Mouse (Mus musculus) limb, embryonic 12.5 days (tissue): ENCODE measurements around the gene Paqr4. TPM values are rescaled to one million over a fixed set of nuclear protein-coding genes. Genes with fewer than 3 reads are reported as not detected.

Source experiments
- ATAC-seq: fragments of 200-750 bp; cut with Nextera tagmentation; 2 replicates; pipeline ENCODE4 v1.8.0; 2017; ENCODE audit warnings: low read depth, moderate TSS enrichment; ENCODE audit not compliant: insufficient number of reproducible peaks, insufficient read depth, low FRiP score, low TSS enrichment
- H3K27ac ChIP-seq: fragments of 300-500 bp; sonication (generic); 2 replicates; pipeline ENCODE4 v1.5.1; 2016; ENCODE audit warnings: mild to moderate bottlenecking, moderate library complexity
- H3K27me3 ChIP-seq: fragments of 300-500 bp; sonication (generic); 2 replicates; pipeline ENCODE4 v1.6.1; 2016; ENCODE audit warnings: mild to moderate bottlenecking, moderate library complexity
- H3K36me3 ChIP-seq: fragments of 300-500 bp; sonication (generic); 2 replicates; pipeline ENCODE4 v1.6.1; 2016; ENCODE audit warnings: mild to moderate bottlenecking, moderate library complexity
- H3K4me1 ChIP-seq: fragments of 300-500 bp; sonication (generic); replicated peaks from 2 replicates; pipeline ENCODE4 v1.6.1; 2016
- H3K4me2 ChIP-seq: fragments of 300-500 bp; sonication (generic); 2 replicates; pipeline ENCODE4 v1.6.1; 2016; ENCODE audit warnings: mild to moderate bottlenecking, moderate library complexity
- H3K4me3 ChIP-seq: fragments of 300-500 bp; sonication (generic); replicated peaks from 2 replicates; pipeline ENCODE4 v1.5.1; 2016; ENCODE audit warnings: mild to moderate bottlenecking
- H3K9ac ChIP-seq: fragments of 300-500 bp; sonication (generic); replicated peaks from 2 replicates; pipeline ENCODE4 v1.6.1; 2016; ENCODE audit warnings: mild to moderate bottlenecking, moderate library complexity
- H3K9me3 ChIP-seq: fragments of 300-500 bp; sonication (generic); 2 replicates; pipeline ENCODE4 v1.6.1; 2016; ENCODE audit warnings: mild to moderate bottlenecking, moderate library complexity
- WGBS: fragments of 180-500 bp; shearing (Covaris S2); methylation state at CpG from one replicate; pipeline ENCODE4 v1.1.7; 2016; 5-methylcytosine and 5-hydroxymethylcytosine counted together
- polyA plus RNA-seq: library from polyadenylated mRNA; unstranded; fragments of >200 nt; fragmentation: Nextera tagmentation; extraction: Ambion mirVana; gene quantifications from 2 replicates; pipeline ENCODE4 v1.2.1, GENCODE M21; 2016

Gene Paqr4
- polyA plus RNA-seq, 1 experiment from 2014 or later = 11.6 TPM

- H3K9me3 ChIP-seq = no peaks in the 10 kb centered on the region
- H3K9ac ChIP-seq = no peak overlapping the region
- peak overlapping the region; percentile 68 for H3K4me2 ChIP-seq
- WGBS = 45% methylated on average over 38 of the region's 38 CpGs
- H3K27ac ChIP-seq = no peak overlapping the region
- peaks cover 45% of the 10 kb centered on the region for H3K4me1 ChIP-seq
- peaks cover under 1% of the 10 kb centered on the region; the same call in 1 of the 2 replicates for H3K36me3 ChIP-seq
- peak overlapping the region; percentile 30 for H3K4me3 ChIP-seq
- ATAC-seq = no peak
- peaks cover 98% of the 10 kb centered on the region for H3K27me3 ChIP-seq
Observed at GRCm38 (mm10) chr17:23741359-23742209, 917 bp upstream of the Paqr4 start.

- peak overlapping the region; percentile 97 for H3K4me2 ChIP-seq
- ATAC-seq = peak; percentile 29; the same call in 1 of the 2 replicates
- peaks cover 84% of the 10 kb centered on the region for H3K27me3 ChIP-seq
- H3K9me3 ChIP-seq = no peaks in the 10 kb centered on the region
- peak overlapping the region; percentile 56 for H3K27ac ChIP-seq
- H3K9ac ChIP-seq = peak overlapping the region; percentile 67
- peaks cover 13% of the 10 kb centered on the region for H3K36me3 ChIP-seq
- H3K4me3 ChIP-seq = peak overlapping the region; percentile 67
- H3K4me1 ChIP-seq = peaks cover 32% of the 10 kb centered on the region
- 1% methylated on average over 46 of the region's 46 CpGs for WGBS
Observed at GRCm38 (mm10) chr17:23740136-23740584, 507 bp downstream of the Paqr4 start.

GRCm38 (mm10) chr17:23739202-23740135 is 1.2 kb downstream of the Paqr4 start:
- peaks cover 77% of the 10 kb centered on the region for H3K27me3 ChIP-seq
- peak; percentile 13; the same call in 1 of the 2 replicates for ATAC-seq
- H3K9ac ChIP-seq = peak overlapping the region; percentile 67
- H3K4me3 ChIP-seq = peak overlapping the region; percentile 67
- peaks cover 20% of the 10 kb centered on the region for H3K36me3 ChIP-seq
- H3K4me2 ChIP-seq = peak overlapping the region; percentile 97
- no peaks in the 10 kb centered on the region for H3K9me3 ChIP-seq
- H3K27ac ChIP-seq = peak overlapping the region; percentile 56
- peaks cover 25% of the 10 kb centered on the region for H3K4me1 ChIP-seq
- WGBS = under 1% methylated on average over 48 of the region's 48 CpGs

- Histone ChIP-seq H3K4me3 (peak overlapping the region; percentile 67), H3K9ac (peak overlapping the region; percentile 67), H3K4me2 (peak overlapping the region; percentile 97), H3K36me3 (peaks cover 26% of the 10 kb centered on the region), H3K9me3 (no peaks in the 10 kb centered on the region), H3K4me1 (peaks cover 21% of the 10 kb centered on the region), H3K27me3 (peaks cover 70% of the 10 kb centered on the region), H3K27ac (no peak overlapping the region)
- 47% methylated on average over 2 of the region's 2 CpGs for WGBS
- ATAC-seq = no peak
Observed at GRCm38 (mm10) chr17:23738836-23739201, 1.8 kb downstream of the Paqr4 start.

- Histone ChIP-seq H3K4me3 (no peak overlapping the region; the same call in 1 of the 2 replicates), H3K27me3 (peaks cover 60% of the 10 kb centered on the region), H3K36me3 (peaks cover 30% of the 10 kb centered on the region), H3K4me2 (no peak overlapping the region), H3K9ac (peak overlapping the region; percentile 31; the same call in 1 of the 2 replicates), H3K4me1 (peaks cover 21% of the 10 kb centered on the region), H3K9me3 (no peaks in the 10 kb centered on the region), H3K27ac (no peak overlapping the region)
- ATAC-seq = no peak
- 68% methylated on average over 15 of the region's 15 CpGs for WGBS
Observed at GRCm38 (mm10) chr17:23737493-23738445, 2.9 kb downstream of the Paqr4 start.

- WGBS = 80% methylated on average over 1 of the region's 1 CpGs
- peaks cover 26% of the 10 kb centered on the region for H3K27me3 ChIP-seq
- H3K4me2 ChIP-seq = no peak overlapping the region
- peaks cover 4% of the 10 kb centered on the region for H3K4me1 ChIP-seq
- H3K9ac ChIP-seq = no peak overlapping the region
- H3K4me3 ChIP-seq = no peak overlapping the region
- no peaks in the 10 kb centered on the region for H3K9me3 ChIP-seq
- ATAC-seq = no peak
- no peak overlapping the region for H3K27ac ChIP-seq
- H3K36me3 ChIP-seq = peaks cover 30% of the 10 kb centered on the region
Observed at GRCm38 (mm10) chr17:23734341-23734740, 6.3 kb downstream of the Paqr4 start.

GRCm38 (mm10) chr17:23730441-23730840 is 10.2 kb downstream of the Paqr4 start:
- Histone ChIP-seq H3K4me2 (no peak overlapping the region), H3K9me3 (no peaks in the 10 kb centered on the region), H3K4me1 (peaks cover 11% of the 10 kb centered on the region), H3K9ac (no peak overlapping the region), H3K27ac (no peak overlapping the region), H3K27me3 (no peaks in the 10 kb centered on the region), H3K4me3 (no peak overlapping the region), H3K36me3 (peaks cover 19% of the 10 kb centered on the region)
- WGBS = 53% methylated on average over 1 of the region's 1 CpGs
- ATAC-seq = no peak

- Histone ChIP-seq H3K4me1 (peaks cover 13% of the 10 kb centered on the region), H3K4me3 (peak overlapping the region; percentile 88), H3K9ac (peak overlapping the region; percentile 78), H3K4me2 (peak overlapping the region; percentile 81), H3K9me3 (no peaks in the 10 kb centered on the region), H3K36me3 (no peaks in the 10 kb centered on the region), H3K27me3 (no peaks in the 10 kb centered on the region), H3K27ac (peak overlapping the region; percentile 66; the same call in 1 of the 2 replicates)
- ATAC-seq = peak; percentile 71
- WGBS = under 1% methylated on average over 20 of the region's 20 CpGs
Observed at GRCm38 (mm10) chr17:23726758-23727142, 13.9 kb downstream of the Paqr4 start.

GRCm38 (mm10) chr17:23725999-23726757 is 14.5 kb downstream of the Paqr4 start, which contains the start of gene Pkmyt1:
TSS of gene Pkmyt1 (plus strand) at chr17:23726336.
- Histone ChIP-seq H3K27ac (peak within 1 kb of the TSS; percentile 71), H3K9ac (peak within 1 kb of the TSS; percentile 78), H3K27me3 (no peaks in the 10 kb centered on the region), H3K4me2 (peak within 1 kb of the TSS; percentile 81), H3K9me3 (no peaks in the 10 kb centered on the region), H3K36me3 (no peaks in the 10 kb centered on the region), H3K4me1 (peaks cover 13% of the 10 kb centered on the region), H3K4me3 (peak within 1 kb of the TSS; percentile 88)
- ATAC-seq = peak; percentile 90
- 2% methylated on average over 73 of the region's 73 CpGs for WGBS
